Mouse (Mus musculus) natural killer cell, adult 2 months (primary cell): Measurements from ENCODE around the gene Dvl3.
A peak's percentile ranks its signal among the peaks of the same experiment; 100 is the strongest.
"Not testable (repeated sequence)": the region's sequence is repeated elsewhere in the genome, so short reads cannot be mapped to it uniquely, and the experiment has no call there.

ENCODE experiments used
- DNase-seq, 2 experiments: peaks; one replicate each; pipeline ENCODE4 v3.0.0; 2022; ENCODE audit warnings: low spot score in 2 of 2

Gene Dvl3

DNA sequence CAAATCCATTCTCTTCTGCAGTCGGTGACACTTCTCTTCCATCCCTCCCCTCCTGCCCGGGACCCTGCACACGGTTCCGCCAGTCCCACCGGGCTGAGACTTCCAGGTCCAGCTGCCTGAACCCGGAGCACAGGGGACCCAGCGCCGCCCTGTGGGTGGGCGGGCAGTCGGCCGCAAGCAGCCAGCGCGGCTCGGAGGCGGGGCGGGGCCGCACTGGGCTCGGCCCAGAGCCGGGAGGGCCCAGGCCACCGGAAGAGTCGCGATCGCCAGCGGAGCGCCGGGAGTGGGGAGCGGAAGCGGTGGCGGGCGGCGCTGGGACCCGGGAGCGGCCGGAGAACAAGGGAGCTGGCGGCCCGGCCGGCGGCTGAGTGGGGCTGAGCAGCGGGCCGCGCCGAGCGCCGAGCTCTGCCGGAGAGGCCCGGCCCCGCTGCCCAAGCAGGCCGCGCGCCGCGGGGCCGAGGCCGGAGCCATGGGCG is at the start of gene Dvl3:
Gene Dvl3 (plus strand): TSS at position 257 of the 476 bp plus-strand sequence.
- DNase-seq: peak; percentile 72 to 79

- DNase-seq: no peak
Measured at GRCm38 (mm10) chr16:20470981-20471380, 45.8 kb upstream of the Dvl3 start.

GRCm38 (mm10) chr16:20471686-20472085 is 45.1 kb upstream of the Dvl3 start:
- no peak for DNase-seq

DNA sequence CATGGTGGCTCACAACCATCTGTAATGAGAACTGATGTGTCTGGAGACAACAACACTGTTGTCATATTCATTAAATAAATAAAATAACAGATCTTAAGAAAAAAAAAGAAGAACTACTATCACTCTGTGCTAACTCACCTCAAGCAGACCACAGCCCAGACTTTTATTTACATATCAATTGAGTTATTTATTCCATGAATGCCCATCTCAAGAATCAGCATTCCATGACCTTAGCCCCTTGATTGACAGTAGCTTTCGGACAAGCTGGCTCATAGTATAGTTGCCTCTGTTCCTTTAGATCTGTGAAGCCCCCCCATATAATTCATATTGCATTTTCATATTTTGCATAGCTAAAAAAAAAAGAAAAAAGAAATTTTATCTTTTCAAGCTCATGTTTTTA is 43.0 kb upstream of the Dvl3 start:
- DNase-seq: no peak

DNA sequence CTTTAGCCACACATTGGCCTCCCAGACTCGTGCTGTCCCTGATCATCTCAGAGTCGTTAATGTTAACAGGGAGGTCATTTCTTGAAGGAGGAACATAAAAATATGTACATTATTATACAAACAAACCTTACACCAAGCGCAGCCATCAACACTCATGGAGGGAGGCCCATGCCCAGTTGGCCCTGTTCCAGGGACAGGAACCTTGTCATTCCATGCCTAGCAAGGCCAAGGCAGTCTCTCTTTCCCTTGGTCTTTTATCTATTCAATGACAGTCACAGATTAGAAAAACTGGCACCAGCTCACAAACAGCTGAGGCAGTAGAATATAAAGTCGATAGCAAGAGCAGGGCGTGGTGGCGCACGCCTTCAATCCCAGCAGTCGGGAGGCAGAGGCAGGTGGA is 42.6 kb upstream of the Dvl3 start:
- no peak for DNase-seq

DNA sequence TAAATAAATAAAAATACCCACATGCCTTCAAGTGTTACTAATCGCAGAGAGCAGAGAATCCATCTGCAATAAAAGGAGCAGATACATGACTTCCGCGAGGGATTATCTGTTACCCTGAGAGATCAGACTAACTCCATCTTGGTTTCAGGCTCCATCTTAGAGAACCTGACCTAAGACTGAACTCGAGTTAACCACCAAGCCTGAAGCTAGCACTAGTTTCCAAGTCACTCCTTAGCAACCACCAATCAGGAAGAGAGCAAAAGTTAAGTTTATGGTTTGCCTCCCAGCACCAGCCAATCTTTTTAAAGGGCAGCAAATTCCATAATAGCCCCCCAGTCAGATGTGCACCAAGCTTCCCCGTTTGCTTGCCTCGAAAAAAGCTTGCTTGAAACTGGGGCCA is 42.0 kb upstream of the Dvl3 start:
- no peak for DNase-seq

- no peak for DNase-seq
Measured at GRCm38 (mm10) chr16:20475335-20475734, 41.4 kb upstream of the Dvl3 start.

DNA sequence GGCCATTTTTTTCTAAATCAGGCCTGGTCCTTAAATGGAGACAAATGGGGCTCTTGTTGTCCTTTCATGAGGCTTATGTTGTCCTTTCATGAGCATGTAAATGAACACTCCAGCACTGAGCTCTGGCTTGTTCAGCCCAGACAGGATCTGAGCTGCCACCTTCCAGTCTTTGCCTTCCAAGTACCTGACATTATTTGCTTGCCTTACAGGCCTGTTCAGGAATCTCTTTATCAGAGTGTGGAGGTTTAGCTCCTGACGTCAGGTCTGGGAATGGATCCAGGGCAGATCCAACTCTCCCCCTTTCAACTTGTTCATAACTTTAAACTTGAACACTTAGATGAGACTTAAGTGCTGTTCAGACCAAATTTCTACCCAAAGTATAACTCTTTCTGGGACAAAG is 39.9 kb upstream of the Dvl3 start:
- no peak for DNase-seq

DNA sequence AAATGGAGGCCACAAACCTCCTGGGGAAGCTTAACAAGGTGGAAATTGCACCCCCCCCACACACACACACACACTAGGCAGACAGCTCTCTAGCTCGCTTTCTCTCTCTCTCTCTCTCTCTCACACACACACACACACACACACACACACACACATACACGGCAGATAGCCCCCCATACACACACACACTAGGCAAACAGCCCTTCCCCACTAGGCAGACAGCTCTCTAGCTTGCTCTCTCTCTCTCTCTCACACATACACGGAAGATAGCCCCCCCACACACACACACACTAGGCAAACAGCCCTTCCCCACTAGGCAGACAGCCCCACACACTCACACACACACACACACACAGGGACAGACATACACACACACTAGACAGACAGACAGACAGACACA is 39.5 kb upstream of the Dvl3 start:
- no peak for DNase-seq

- DNase-seq: no peak
Measured at GRCm38 (mm10) chr16:20478504-20478903, 38.3 kb upstream of the Dvl3 start.

GRCm38 (mm10) chr16:20479026-20479760 is 37.6 kb upstream of the Dvl3 start:
- not testable (repeated sequence) for DNase-seq

GRCm38 (mm10) chr16:20480115-20480514 is 36.7 kb upstream of the Dvl3 start:
- no peak for DNase-seq

GRCm38 (mm10) chr16:20481746-20482145 is 35.0 kb upstream of the Dvl3 start:
- DNase-seq: no peak

GRCm38 (mm10) chr16:20483716-20484115 is 33.1 kb upstream of the Dvl3 start:
- DNase-seq: not testable (repeated sequence)

DNA sequence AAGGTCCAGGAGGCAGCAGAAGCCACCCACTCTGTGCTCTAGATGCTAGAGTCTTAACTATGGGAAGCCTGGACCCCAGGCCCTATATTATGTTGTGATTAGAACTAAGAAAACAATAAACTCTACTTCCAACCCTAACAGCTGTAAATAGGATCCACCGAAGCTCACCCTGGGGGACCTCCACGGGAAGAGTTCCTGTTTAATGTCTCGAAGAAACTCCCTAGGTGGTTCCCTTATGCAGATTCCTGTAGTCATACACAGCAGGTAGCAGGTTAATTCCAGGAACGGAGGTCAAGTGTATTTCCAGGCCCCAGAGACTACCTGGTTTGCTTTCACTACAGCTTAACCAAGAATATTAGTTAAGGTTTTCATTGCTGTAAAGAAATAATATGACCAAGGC is 31.7 kb upstream of the Dvl3 start:
- DNase-seq: no peak

- DNase-seq: no peak
Measured at GRCm38 (mm10) chr16:20486048-20486447, 30.7 kb upstream of the Dvl3 start.

DNA sequence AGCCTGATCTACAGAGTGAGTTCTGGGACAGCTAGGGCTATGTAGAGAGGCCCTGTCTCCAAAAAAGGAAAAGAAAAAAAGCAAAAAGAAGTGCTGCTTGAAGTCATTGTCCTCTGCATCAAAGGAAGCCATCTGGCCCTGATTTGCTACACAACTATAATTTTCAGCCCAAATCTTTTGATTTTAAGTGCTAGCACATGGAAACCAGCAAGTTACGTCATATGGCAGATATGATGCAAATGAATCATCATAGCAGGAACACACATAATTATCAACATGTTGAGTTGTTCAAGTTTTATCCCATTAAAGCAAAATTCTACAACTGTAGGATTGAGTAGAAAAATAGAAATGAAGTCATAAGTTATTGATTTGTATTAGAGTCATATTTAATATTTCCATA is 28.6 kb upstream of the Dvl3 start:
- DNase-seq: no peak

GRCm38 (mm10) chr16:20488751-20489150 is 28.0 kb upstream of the Dvl3 start:
- not testable (repeated sequence) for DNase-seq

DNA sequence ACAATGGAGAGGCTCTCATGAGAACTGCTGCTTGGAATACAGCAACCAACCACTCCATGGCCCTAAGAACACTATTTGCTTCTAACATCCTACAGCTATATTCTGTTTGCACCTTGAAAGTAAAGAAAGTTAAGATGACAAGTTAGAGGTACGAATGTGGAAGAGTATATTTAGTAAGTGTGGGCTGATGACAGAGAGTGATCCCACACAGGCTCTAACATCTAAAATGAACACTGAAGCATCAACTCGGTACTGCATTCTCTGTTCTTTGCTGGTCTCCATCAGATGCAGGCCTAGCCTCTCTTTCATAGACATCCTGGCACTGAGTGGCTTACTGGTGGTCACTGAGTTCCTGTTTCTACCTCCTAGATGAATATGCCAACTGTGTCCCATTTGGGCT is 27.5 kb upstream of the Dvl3 start:
- no peak for DNase-seq

- no peak for DNase-seq
Measured at GRCm38 (mm10) chr16:20490581-20490980, 26.2 kb upstream of the Dvl3 start.

DNA sequence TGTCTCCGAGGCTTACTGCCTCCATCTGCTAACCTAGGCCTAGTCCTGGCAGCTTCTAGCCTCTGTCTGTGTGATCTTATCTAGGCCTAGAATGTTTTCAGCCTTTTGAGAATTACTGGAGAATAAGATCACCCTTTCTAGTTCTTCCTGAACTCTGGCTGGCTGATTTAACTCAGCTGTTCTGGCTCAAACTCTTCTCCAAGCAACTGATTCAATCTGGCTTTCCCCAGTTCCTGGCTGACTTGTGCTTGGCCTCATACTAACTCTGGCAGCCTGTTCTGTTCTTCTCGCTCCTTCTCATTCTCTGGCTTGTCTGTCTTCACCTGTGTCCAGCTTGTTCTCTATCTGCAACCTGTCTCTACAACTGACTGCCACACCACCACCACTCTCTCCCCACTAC is 25.5 kb upstream of the Dvl3 start:
- no peak for DNase-seq

GRCm38 (mm10) chr16:20493452-20493851 is 23.3 kb upstream of the Dvl3 start:
- DNase-seq: no peak

DNA sequence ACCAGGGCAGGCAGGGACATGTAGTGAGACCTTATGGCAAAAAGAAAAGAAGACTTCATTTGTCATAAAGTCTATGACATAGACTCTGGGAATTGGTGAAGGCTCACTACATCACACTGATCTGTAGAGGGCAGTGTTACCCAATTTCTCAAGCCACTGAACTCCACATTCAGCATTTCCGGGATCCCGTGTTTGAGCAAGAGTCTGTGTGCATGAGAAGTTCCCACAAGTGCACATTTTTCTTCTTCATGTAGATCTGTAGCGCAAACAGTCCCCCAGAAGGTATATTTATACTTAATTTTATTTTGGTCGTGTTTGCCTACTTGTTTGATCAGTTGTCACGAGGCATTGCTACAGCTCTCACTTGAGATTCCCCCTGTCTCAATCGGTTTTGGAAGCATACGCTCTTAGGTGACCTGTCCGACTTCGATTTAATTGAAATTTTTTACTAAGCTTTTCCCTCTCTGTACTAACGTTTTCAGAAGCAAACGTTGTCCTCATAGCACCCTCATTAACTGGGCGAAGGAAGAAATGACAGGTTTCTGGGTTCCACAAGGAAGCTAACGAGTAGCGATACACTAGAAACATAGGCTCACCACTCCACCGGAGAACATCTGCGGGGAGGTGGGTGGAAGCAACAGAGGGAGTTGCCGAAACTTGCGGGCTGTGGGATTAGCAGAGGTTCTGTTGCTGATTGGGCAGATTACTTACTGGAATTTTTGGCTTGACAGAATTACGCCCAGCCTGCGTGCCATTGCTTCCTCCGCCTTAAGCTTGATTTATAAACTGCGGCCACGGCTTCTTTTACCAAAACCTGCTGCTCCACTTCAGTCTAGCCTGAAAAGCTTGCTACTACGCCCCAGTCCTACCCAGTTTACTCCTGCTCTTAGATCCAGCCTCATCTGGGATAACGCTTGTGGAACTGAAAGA is 19.8 kb upstream of the Dvl3 start:
- DNase-seq: peak; percentile 57 to 66
